Mouse (Mus musculus): ENCODE measurements around the gene Hist1h3e.

GRCm38 (mm10) chr13:23583387-23584068 is 21.4 kb upstream of the Hist1h3e start:
- no peak for TF ChIP-seq GATA1 (IDR thresholded peaks at IDR 0.05; ENCODE audit: borderline replicate concordance, low read length)
- TF ChIP-seq FLI1 (IDR thresholded peaks at IDR 0.05; ENCODE audit: low read length) = no peak

Measured in megakaryocyte, embryonic 14.5 days (primary cell).